Mouse (Mus musculus) MEL (cell line): ENCODE data around the gene Hook2. TPM values are rescaled to one million over a fixed set of nuclear protein-coding genes. Genes with fewer than 3 reads are reported as not detected.

Experiments used
- DNase-seq: peaks from one replicate; pipeline ENCODE4 v3.0.0; 2011; ENCODE audit warnings: low read depth, low spot score
- H3K27ac ChIP-seq: 2 replicates; pipeline ENCODE4 v1.5.1; 2012; ENCODE audit warnings: low read depth, mild to moderate bottlenecking, control low read depth, low read length, moderate library complexity; ENCODE audit not compliant: control insufficient read depth
- H3K27me3 ChIP-seq, 2 experiments: fragments of 150-350 bp in 1 of 2; sonication (generic) in 1 of 2; 2 replicates each; pipeline ENCODE4 v1.6.1; 2012; ENCODE audit warnings: low read length in 2 of 2, mild to moderate bottlenecking in 2 of 2, improper control_type of control experiment in 1 of 2, moderate library complexity in 1 of 2; ENCODE audit not compliant: insufficient read depth in 2 of 2, control insufficient read depth in 1 of 2
- H3K36me3 ChIP-seq, 2 experiments: 2 replicates each; pipeline ENCODE4 v1.6.1; 2012 to 2014; ENCODE audit warnings: low read length in 2 of 2, improper control_type of control experiment in 1 of 2, inconsistent platforms in 1 of 2, mild to moderate bottlenecking in 1 of 2; ENCODE audit not compliant: insufficient read depth in 2 of 2, control insufficient read depth in 1 of 2
- H3K4me1 ChIP-seq, 2 experiments: fragments of 150-350 bp in 1 of 2; sonication (generic) in 1 of 2; 2 replicates each; pipeline ENCODE4 v1.6.1; 2012; ENCODE audit warnings: low read length in 2 of 2, improper control_type of control experiment in 1 of 2, mild to moderate bottlenecking in 1 of 2; ENCODE audit not compliant: insufficient read depth in 2 of 2, control insufficient read depth in 1 of 2
- H3K4me3 ChIP-seq, 2 experiments: fragments of 150-350 bp in 1 of 2; sonication (generic) in 1 of 2; 2 replicates each; pipeline ENCODE4 v1.5.1; 2012; ENCODE audit warnings: low read depth in 2 of 2, low read length in 2 of 2, mild to moderate bottlenecking in 2 of 2, moderate library complexity in 2 of 2, control low read depth in 1 of 2, improper control_type of control experiment in 1 of 2; ENCODE audit not compliant: control insufficient read depth in 1 of 2, insufficient read depth in 1 of 2
- H3K79me2 ChIP-seq: 2 replicates; pipeline ENCODE4 v1.6.1; 2012; ENCODE audit warnings: mild to moderate bottlenecking, low read length, moderate library complexity; ENCODE audit not compliant: control insufficient read depth, poor library complexity, insufficient read depth
- H3K9ac ChIP-seq: 2 replicates; pipeline ENCODE4 v1.6.1; 2012; ENCODE audit warnings: low read depth, mild to moderate bottlenecking, control low read depth, low read length, moderate library complexity; ENCODE audit not compliant: control insufficient read depth, poor library complexity, severe bottlenecking
- H3K9me3 ChIP-seq: fragments of 150-350 bp; sonication (generic); replicated peaks from 2 replicates; pipeline ENCODE4 v1.6.1; 2012; ENCODE audit warnings: mild to moderate bottlenecking, low read length, improper control_type of control experiment, moderate library complexity; ENCODE audit not compliant: insufficient read depth
- BHLHE40 ChIP-seq: IDR thresholded peaks from 2 replicates; pipeline ENCODE4 v1.6.1; 2012; ENCODE audit warnings: low read depth, mild to moderate bottlenecking, inconsistent platforms, low read length, improper control_type of control experiment, borderline replicate concordance
- CHD1 ChIP-seq: IDR thresholded peaks from 2 replicates; pipeline ENCODE4 v1.6.1; 2012; ENCODE audit warnings: low read depth, mild to moderate bottlenecking, inconsistent platforms, low read length, improper control_type of control experiment
- CHD2 ChIP-seq: IDR thresholded peaks from 2 replicates; pipeline ENCODE4 v1.6.1; 2011; ENCODE audit warnings: low read length, improper control_type of control experiment
- E2F4 ChIP-seq: IDR thresholded peaks from 2 replicates; pipeline ENCODE4 v1.6.1; 2011; ENCODE audit warnings: low read depth, low read length, improper control_type of control experiment, borderline replicate concordance
- ELF1 ChIP-seq: IDR thresholded peaks from 2 replicates; pipeline ENCODE4 v1.6.1; 2014; ENCODE audit warnings: low read depth, mild to moderate bottlenecking, inconsistent platforms, low read length, improper control_type of control experiment, moderate library complexity
- EP300 ChIP-seq, 2 experiments: IDR thresholded peaks; 2 replicates each; pipeline ENCODE4 v1.6.1; 2011; ENCODE audit warnings: improper control_type of control experiment in 2 of 2, low read length in 2 of 2, low read depth in 1 of 2, mild to moderate bottlenecking in 1 of 2
- ETS1 ChIP-seq: IDR thresholded peaks from 2 replicates; pipeline ENCODE4 v1.6.1; 2012; ENCODE audit warnings: low read depth, mild to moderate bottlenecking, inconsistent platforms, low read length, improper control_type of control experiment, moderate library complexity
- GABPA ChIP-seq: IDR thresholded peaks from 2 replicates; pipeline ENCODE4 v1.6.1; 2012; ENCODE audit warnings: low read depth, mild to moderate bottlenecking, inconsistent platforms, low read length, improper control_type of control experiment, moderate library complexity
- GATA1 ChIP-seq: IDR thresholded peaks from 2 replicates; pipeline ENCODE4 v1.6.1; 2011; ENCODE audit warnings: low read depth, low read length, improper control_type of control experiment
- HCFC1 ChIP-seq: IDR thresholded peaks from 2 replicates; pipeline ENCODE4 v1.6.1; 2012; ENCODE audit warnings: low read depth, mild to moderate bottlenecking, inconsistent platforms, low read length, improper control_type of control experiment, moderate library complexity
- JUND ChIP-seq: IDR thresholded peaks from 2 replicates; pipeline ENCODE4 v1.6.1; 2011; ENCODE audit warnings: low read depth, mild to moderate bottlenecking, improper control_type of control experiment, low read length
- KAT2A ChIP-seq: conservative IDR thresholded peaks from 2 replicates; pipeline ENCODE4 v1.6.1; 2012; ENCODE audit warnings: low read depth, low read length, improper control_type of control experiment, inconsistent platforms
- MAFK ChIP-seq: IDR thresholded peaks from 2 replicates; pipeline ENCODE4 v1.6.1; 2011; ENCODE audit warnings: low read depth, mild to moderate bottlenecking, low read length, improper control_type of control experiment, borderline replicate concordance
- MAX ChIP-seq: IDR thresholded peaks from 2 replicates; pipeline ENCODE4 v1.6.1; 2011; ENCODE audit warnings: low read length, improper control_type of control experiment
- MAZ ChIP-seq: IDR thresholded peaks from 2 replicates; pipeline ENCODE4 v1.6.1; 2012; ENCODE audit warnings: low read depth, mild to moderate bottlenecking, inconsistent platforms, low read length, improper control_type of control experiment
- MEF2A ChIP-seq: IDR thresholded peaks from 2 replicates; pipeline ENCODE4 v1.6.1; 2014; ENCODE audit warnings: low read depth, mild to moderate bottlenecking, inconsistent platforms, low read length, improper control_type of control experiment; ENCODE audit not compliant: poor library complexity, insufficient replicate concordance, severe bottlenecking; ENCODE audit errors: extremely low read depth
- MXI1 ChIP-seq: IDR thresholded peaks from 2 replicates; pipeline ENCODE4 v1.6.1; 2011; ENCODE audit warnings: mild to moderate bottlenecking, low read depth, low read length, improper control_type of control experiment
- MYB ChIP-seq: IDR thresholded peaks from 2 replicates; pipeline ENCODE4 v1.6.1; 2011; ENCODE audit warnings: mild to moderate bottlenecking, low read depth, low read length, improper control_type of control experiment
- MYC ChIP-seq: IDR thresholded peaks from 2 replicates; pipeline ENCODE4 v1.6.1; 2011; ENCODE audit warnings: low read depth, mild to moderate bottlenecking, low read length, improper control_type of control experiment, moderate library complexity
- NELFE ChIP-seq: IDR thresholded peaks from 2 replicates; pipeline ENCODE4 v1.6.1; 2011; ENCODE audit warnings: low read depth, low read length, improper control_type of control experiment
- NRF1 ChIP-seq: IDR thresholded peaks from 2 replicates; pipeline ENCODE4 v1.6.1; 2014; ENCODE audit warnings: low read depth, mild to moderate bottlenecking, inconsistent platforms, low read length, improper control_type of control experiment, moderate library complexity; ENCODE audit not compliant: poor library complexity, insufficient read depth, severe bottlenecking
- POLR2AphosphoS2 ChIP-seq: IDR thresholded peaks from 2 replicates; pipeline ENCODE4 v1.6.1; 2011; ENCODE audit warnings: low read length, improper control_type of control experiment
- RAD21 ChIP-seq: IDR thresholded peaks from 2 replicates; pipeline ENCODE4 v1.6.1; 2011; ENCODE audit warnings: mild to moderate bottlenecking, low read depth, low read length, improper control_type of control experiment
- RCOR1 ChIP-seq: IDR thresholded peaks from 2 replicates; pipeline ENCODE4 v1.6.1; 2012; ENCODE audit warnings: low read depth, mild to moderate bottlenecking, inconsistent platforms, low read length, improper control_type of control experiment
- SIN3A ChIP-seq: IDR thresholded peaks from 2 replicates; pipeline ENCODE4 v1.6.1; 2012; ENCODE audit warnings: low read length, improper control_type of control experiment, inconsistent platforms
- SMC3 ChIP-seq: IDR thresholded peaks from 2 replicates; pipeline ENCODE4 v1.6.1; 2011; ENCODE audit warnings: low read depth, low read length, improper control_type of control experiment
- TAL1 ChIP-seq: IDR thresholded peaks from 2 replicates; pipeline ENCODE4 v1.6.1; 2012; ENCODE audit warnings: mild to moderate bottlenecking, inconsistent platforms, low read length, moderate library complexity, mixed read lengths
- TBP ChIP-seq: IDR thresholded peaks from 2 replicates; pipeline ENCODE4 v1.8.0; 2011; ENCODE audit warnings: low read depth, low read length, improper control_type of control experiment
- TCF12 ChIP-seq: IDR thresholded peaks from 2 replicates; pipeline ENCODE4 v1.6.1; 2014; ENCODE audit warnings: low read depth, mild to moderate bottlenecking, inconsistent platforms, low read length, improper control_type of control experiment, moderate library complexity
- UBTF ChIP-seq: IDR thresholded peaks from 2 replicates; pipeline ENCODE4 v1.6.1; 2012; ENCODE audit warnings: low read depth, mild to moderate bottlenecking, inconsistent platforms, low read length, improper control_type of control experiment, moderate library complexity, borderline replicate concordance; ENCODE audit not compliant: insufficient read depth
- USF1 ChIP-seq: IDR thresholded peaks from 2 replicates; pipeline ENCODE4 v1.6.1; 2014; ENCODE audit warnings: low read depth, mild to moderate bottlenecking, inconsistent platforms, low read length, improper control_type of control experiment, moderate library complexity
- USF2 ChIP-seq, 2 experiments: IDR thresholded peaks; 2 replicates each; pipeline ENCODE4 v1.6.1; 2011 to 2012; ENCODE audit warnings: improper control_type of control experiment in 2 of 2, low read length in 2 of 2, borderline replicate concordance in 1 of 2, inconsistent platforms in 1 of 2, low read depth in 1 of 2, mild to moderate bottlenecking in 1 of 2; ENCODE audit not compliant: insufficient read depth in 1 of 2
- ZC3H11A ChIP-seq: IDR thresholded peaks from 2 replicates; pipeline ENCODE4 v1.6.1; 2012; ENCODE audit warnings: low read depth, mild to moderate bottlenecking, inconsistent platforms, low read length, improper control_type of control experiment
- ZKSCAN1 ChIP-seq: IDR thresholded peaks from 2 replicates; pipeline ENCODE4 v1.6.1; 2012; ENCODE audit warnings: low read depth, mild to moderate bottlenecking, inconsistent platforms, low read length, improper control_type of control experiment, moderate library complexity
- ZMIZ1 ChIP-seq: IDR thresholded peaks from 2 replicates; pipeline ENCODE4 v1.6.1; 2012; ENCODE audit warnings: low read depth, mild to moderate bottlenecking, inconsistent platforms, low read length, improper control_type of control experiment, moderate library complexity
- polyA plus RNA-seq, 2 experiments: library from polyadenylated mRNA; stranded (reverse) in 1 of 2; unstranded in 1 of 2; fragments of >175 nt in 1 of 2; fragments of >200 nt in 1 of 2; gene quantifications; 2 replicates each; pipeline versions ENCODE4 v1.2.1 to v1.2.4; 2012; ENCODE audit warnings: low replicate concordance in 2 of 2, low read depth in 1 of 2; ENCODE audit not compliant: insufficient read length in 2 of 2, insufficient read depth in 1 of 2, missing spikeins in 1 of 2
- total RNA-seq: library from RNA; depleted of rRNA; stranded (reverse); fragments of 300-350 nt; gene quantifications from 2 replicates; pipeline ENCODE4 v1.2.3, GENCODE M21; 2012

Hook2 gene
- total and polyA plus RNA-seq, 3 experiments = 10.5 to 17.5 TPM; not detected in 1

DNA sequence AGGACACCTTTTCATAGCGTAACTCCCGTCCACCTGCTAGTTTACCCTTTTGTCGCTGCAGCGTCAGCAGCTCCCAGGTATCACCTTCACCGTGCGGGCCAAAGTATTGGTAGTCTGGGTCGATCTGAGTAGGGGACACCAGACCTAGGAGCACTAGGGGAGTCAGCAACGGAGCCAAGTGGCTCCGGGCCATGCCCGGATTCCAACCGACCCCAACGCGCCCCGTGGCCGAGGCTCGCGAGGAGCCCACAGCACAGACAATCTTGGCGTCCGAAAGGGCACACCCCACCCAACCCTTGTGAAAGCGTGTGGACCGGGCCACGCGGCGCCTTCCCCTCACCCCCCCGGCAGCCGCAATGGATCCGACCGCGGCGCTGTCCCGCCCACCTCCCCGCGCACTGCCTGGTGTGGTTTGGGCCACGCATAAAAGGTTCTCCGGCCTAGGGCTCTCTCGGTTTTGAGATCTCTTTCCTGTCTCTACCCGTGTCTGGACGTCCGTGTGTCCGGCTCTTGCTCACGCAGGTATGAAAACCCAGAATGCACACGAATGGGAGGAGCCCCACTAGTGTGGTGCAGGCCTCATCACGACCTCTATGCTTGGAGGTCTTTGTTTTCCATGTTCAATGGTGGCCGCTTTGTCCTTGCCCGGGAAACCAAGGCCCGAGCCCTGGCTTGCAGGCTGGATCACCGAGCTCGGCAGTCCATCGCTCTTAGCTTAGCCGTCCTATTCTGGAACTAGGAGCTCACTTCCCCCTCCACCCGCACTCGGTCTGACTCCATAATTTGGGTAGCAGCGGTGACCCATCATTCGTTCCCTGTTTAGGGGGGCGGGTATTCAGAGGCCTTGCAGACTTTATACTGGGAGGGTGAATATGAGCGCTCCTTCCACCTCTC is 20.9 kb upstream of the Hook2 start, which contains the start of the genes Gm49661, Prdx2 and Rnaseh2a:
Gm49661 (minus strand) TSS at position 193 of the 894 bp plus-strand sequence.
Prdx2 (plus strand) TSS at position 347 of the 894 bp plus-strand sequence.
Rnaseh2a (minus strand) TSS at position 527 of the 894 bp plus-strand sequence.
- Histone ChIP-seq H3K79me2 (peaks cover 22% of the 10 kb centered on the region), H3K9ac (peak within 1 kb of the TSS; percentile 91), H3K4me3 (peak within 1 kb of the TSS; percentile 65 to 73), H3K9me3 (no peaks in the 10 kb centered on the region), H3K27me3 (no peaks in the 10 kb centered on the region), H3K36me3 (peaks cover 4 to 35% of the 10 kb centered on the region in 2 experiments; a peak in 3 of 4 replicates), H3K4me1 (peaks cover 7 to 42% of the 10 kb centered on the region in 2 experiments), H3K27ac (peak within 1 kb of the TSS; percentile 84)
- DNase-seq = peak; percentile 83
- TF ChIP-seq SMC3 (no peak), UBTF (no peak), POLR2AphosphoS2 (peak; percentile 81), RAD21 (no peak), MAX (peak; percentile 80), EP300 (IDR thresholded peaks at IDR 0.05; ENCODE audit: low read depth in 1 of 2, low read length in 2 of 2) (peak in 1 of 2 experiments; percentile 17; a peak in 1 of 4 replicates), CHD1 (peak; percentile 98), CHD2 (no peak), MYB (no peak), ETS1 (peak; percentile 6; the same call in 1 of the 2 replicates), ZC3H11A (no peak), NELFE (peak; percentile 95), GATA1 (no peak), TBP (peak; percentile 91), RCOR1 (no peak), GABPA (no peak), ZKSCAN1 (no peak), USF1 (no peak), JUND (no peak), KAT2A (peak; percentile 47; the same call in 1 of the 2 replicates), SIN3A (peak; percentile 72), ELF1 (no peak), NRF1 (0 out of 2 replicates have a peak, but pooled peaks have one; percentile 13), E2F4 (no peak), USF2 (IDR thresholded peaks at IDR 0.05; ENCODE audit: borderline replicate concordance in 1 of 2, insufficient read depth in 1 of 2, low read depth in 1 of 2, low read length in 2 of 2) (no peak), TCF12 (peak; percentile 44), BHLHE40 (no peak), TAL1 (no peak), MYC (peak; percentile 90), ZMIZ1 (peak; percentile 89; the same call in 1 of the 2 replicates), MAFK (no peak), MAZ (peak; percentile 85), MXI1 (peak; percentile 81), MEF2A (no peak), HCFC1 (peak; percentile 67)
